Mouse (Mus musculus): ENCODE data around the gene Psmd11.

- TF ChIP-seq CTCF (IDR thresholded peaks at IDR 0.05; ENCODE audit: control insufficient read depth, insufficient read depth, low read length) = no peak
- no peak for TF ChIP-seq POLR2A (IDR thresholded peaks at IDR 0.05; ENCODE audit: borderline replicate concordance, control insufficient read depth, low read depth, low read length)
Measured at GRCm38 (mm10) chr11:80503281-80503680, 74.9 kb downstream of the Psmd11 start.

Data from bone marrow, adult 2 months (tissue).